Mouse (Mus musculus) embryonic facial prominence, embryonic 13.5 days (tissue): ENCODE measurements around the gene Vwa8. TPM values are rescaled to one million over a fixed set of nuclear protein-coding genes. Genes with fewer than 3 reads are reported as not detected.
"Not testable (repeated sequence)": the region's sequence is repeated elsewhere in the genome, so short reads cannot be mapped to it uniquely, and the experiment has no call there.

Experiments
- ATAC-seq: fragments of 200-750 bp; cut with Nextera tagmentation; 2 replicates; pipeline ENCODE4 v1.8.0; 2017; ENCODE audit warnings: low read depth; ENCODE audit not compliant: insufficient number of reproducible peaks, insufficient read depth, low FRiP score, low TSS enrichment
- H3K27ac ChIP-seq: fragments of 300-500 bp; sonication (generic); 2 replicates; pipeline ENCODE4 v1.5.1; 2015; ENCODE audit warnings: moderate library complexity, mild to moderate bottlenecking, inconsistent platforms
- H3K27me3 ChIP-seq: fragments of 300-500 bp; sonication (generic); 2 replicates; pipeline ENCODE4 v1.6.1; 2015; ENCODE audit warnings: mild to moderate bottlenecking, inconsistent platforms
- H3K36me3 ChIP-seq: fragments of 300-500 bp; sonication (generic); 2 replicates; pipeline ENCODE4 v1.6.1; 2015; ENCODE audit warnings: mild to moderate bottlenecking, inconsistent platforms
- H3K4me1 ChIP-seq: fragments of 300-500 bp; sonication (generic); 2 replicates; pipeline ENCODE4 v1.6.1; 2015; ENCODE audit warnings: inconsistent platforms
- H3K4me2 ChIP-seq: fragments of 300-500 bp; sonication (generic); 2 replicates; pipeline ENCODE4 v1.6.1; 2015; ENCODE audit warnings: moderate library complexity, mild to moderate bottlenecking, inconsistent platforms
- H3K4me3 ChIP-seq: fragments of 300-500 bp; sonication (generic); 2 replicates; pipeline ENCODE4 v1.5.1; 2015; ENCODE audit warnings: mild to moderate bottlenecking, inconsistent platforms
- H3K9ac ChIP-seq: fragments of 300-500 bp; sonication (generic); 2 replicates; pipeline ENCODE4 v1.6.1; 2015; ENCODE audit warnings: mild to moderate bottlenecking, inconsistent platforms
- H3K9me3 ChIP-seq: fragments of 300-500 bp; sonication (generic); 2 replicates; pipeline ENCODE4 v1.6.1; 2016; ENCODE audit warnings: inconsistent platforms
- WGBS: fragments of 180-500 bp; shearing (Covaris S2); methylation state at CpG from one replicate; pipeline ENCODE4 v1.1.7; 2015; ENCODE audit warnings: mixed read lengths; 5-methylcytosine and 5-hydroxymethylcytosine counted together
- polyA plus RNA-seq: library from polyadenylated mRNA; unstranded; fragments of >200 nt; fragmentation: Nextera tagmentation; extraction: Ambion mirVana; gene quantifications from 2 replicates; pipeline ENCODE4 v1.2.1, GENCODE M21; 2015

Gene Vwa8
- polyA plus RNA-seq, 1 experiment from 2014 or later: 10.4 TPM

DNA sequence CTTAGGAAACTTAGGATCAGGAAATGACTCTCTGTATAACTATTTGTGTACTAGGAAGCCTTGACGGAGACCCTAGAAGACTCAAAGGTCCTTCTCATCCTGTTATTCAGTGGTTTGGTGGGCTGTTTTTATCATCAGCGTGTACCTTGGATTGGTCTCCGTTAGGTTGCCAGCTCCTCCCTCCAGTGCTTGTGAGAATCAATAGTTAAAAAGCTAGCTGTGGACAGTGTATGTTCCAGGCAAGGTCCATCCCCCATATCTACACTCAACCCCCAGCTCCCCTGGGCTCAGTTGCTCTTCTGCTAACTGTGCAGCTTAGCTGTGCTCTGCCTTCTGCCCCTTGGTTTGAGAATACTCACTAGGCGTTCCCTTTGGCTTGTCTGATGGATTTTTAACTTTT lies 143.6 kb downstream of the Vwa8 start:
- Histone ChIP-seq H3K4me2 (no peak overlapping the region), H3K36me3 (no peaks in the 10 kb centered on the region), H3K27ac (no peak overlapping the region), H3K4me3 (no peak overlapping the region), H3K9me3 (no peaks in the 10 kb centered on the region), H3K9ac (no peak overlapping the region), H3K27me3 (no peaks in the 10 kb centered on the region), H3K4me1 (peaks cover 3% of the 10 kb centered on the region; the same call in 1 of the 2 replicates)
- no peak for ATAC-seq
- WGBS: 75% methylated on average over 4 of the region's 4 CpGs

DNA sequence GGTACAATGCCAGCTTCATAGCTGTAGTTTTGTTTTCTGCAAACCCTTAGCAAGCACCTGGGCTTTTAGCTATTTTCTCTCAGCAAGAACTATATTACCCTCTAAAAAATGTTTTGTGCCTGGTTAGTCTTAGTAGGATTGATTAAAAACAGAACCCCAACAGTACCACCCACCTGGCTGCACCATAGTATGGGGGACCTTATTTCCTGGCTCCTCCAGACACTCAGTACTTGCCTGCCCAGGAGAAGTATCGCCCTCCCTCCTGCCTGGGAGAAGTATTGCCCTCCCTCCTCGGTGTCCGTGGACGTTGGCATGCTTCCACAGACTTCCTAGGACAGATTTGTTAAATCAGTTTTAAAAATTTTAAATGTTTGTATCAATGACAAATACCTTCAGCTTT lies 144.7 kb downstream of the Vwa8 start:
- H3K4me2 ChIP-seq: no peak overlapping the region
- peaks cover 3% of the 10 kb centered on the region; the same call in 1 of the 2 replicates for H3K4me1 ChIP-seq
- ATAC-seq: no peak
- no peaks in the 10 kb centered on the region for H3K36me3 ChIP-seq
- WGBS: 46% methylated on average over 4 of the region's 4 CpGs
- no peaks in the 10 kb centered on the region for H3K9me3 ChIP-seq
- no peak overlapping the region for H3K27ac ChIP-seq
- no peak overlapping the region for H3K4me3 ChIP-seq
- no peak overlapping the region for H3K9ac ChIP-seq
- no peaks in the 10 kb centered on the region for H3K27me3 ChIP-seq

GRCm38 (mm10) chr14:78996359-78996758 lies 147.5 kb downstream of the Vwa8 start:
- ATAC-seq: no peak
- Histone ChIP-seq H3K9ac (no peak overlapping the region), H3K9me3 (no peaks in the 10 kb centered on the region), H3K36me3 (no peaks in the 10 kb centered on the region), H3K4me3 (no peak overlapping the region), H3K27me3 (no peaks in the 10 kb centered on the region), H3K4me1 (0 out of 2 replicates have a peak, but pooled peaks cover 3% of the 10 kb centered on the region), H3K4me2 (no peak overlapping the region), H3K27ac (no peak overlapping the region)
- 95% methylated on average over 2 of the region's 2 CpGs for WGBS

GRCm38 (mm10) chr14:79003576-79003975 lies 154.7 kb downstream of the Vwa8 start:
- WGBS: 75% methylated on average over 1 of the region's 1 CpGs
- Histone ChIP-seq H3K27ac (no peak overlapping the region), H3K9me3 (no peaks in the 10 kb centered on the region), H3K4me1 (no peaks in the 10 kb centered on the region), H3K4me2 (no peak overlapping the region), H3K4me3 (no peak overlapping the region), H3K9ac (no peak overlapping the region), H3K27me3 (no peaks in the 10 kb centered on the region), H3K36me3 (no peaks in the 10 kb centered on the region)
- ATAC-seq: no peak

DNA sequence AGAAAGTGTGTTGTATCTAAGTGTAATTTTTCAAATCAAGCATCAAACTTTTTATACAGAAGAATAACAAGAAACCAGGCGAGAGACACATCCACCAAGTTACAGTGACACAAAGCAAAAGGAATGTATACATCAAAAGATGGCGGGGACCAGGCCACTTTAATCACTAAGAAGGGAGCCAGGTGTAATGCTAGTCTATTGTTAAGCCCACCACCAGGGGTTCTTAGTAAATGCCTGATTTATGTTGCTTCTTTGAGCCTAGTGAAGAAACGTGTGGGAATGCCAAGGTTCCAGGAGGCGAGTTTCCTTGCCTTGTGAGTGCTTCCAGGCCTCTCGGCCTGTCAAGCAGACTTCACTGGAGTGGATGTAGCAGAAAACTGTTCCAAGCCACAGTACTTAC lies 168.9 kb downstream of the Vwa8 start:
- not testable (repeated sequence) for H3K4me2 ChIP-seq, H3K27ac ChIP-seq, ATAC-seq, H3K4me1 ChIP-seq, H3K4me3 ChIP-seq, H3K9me3 ChIP-seq, H3K27me3 ChIP-seq, H3K9ac ChIP-seq, H3K36me3 ChIP-seq
- 80% methylated on average over 5 of the region's 5 CpGs for WGBS

DNA sequence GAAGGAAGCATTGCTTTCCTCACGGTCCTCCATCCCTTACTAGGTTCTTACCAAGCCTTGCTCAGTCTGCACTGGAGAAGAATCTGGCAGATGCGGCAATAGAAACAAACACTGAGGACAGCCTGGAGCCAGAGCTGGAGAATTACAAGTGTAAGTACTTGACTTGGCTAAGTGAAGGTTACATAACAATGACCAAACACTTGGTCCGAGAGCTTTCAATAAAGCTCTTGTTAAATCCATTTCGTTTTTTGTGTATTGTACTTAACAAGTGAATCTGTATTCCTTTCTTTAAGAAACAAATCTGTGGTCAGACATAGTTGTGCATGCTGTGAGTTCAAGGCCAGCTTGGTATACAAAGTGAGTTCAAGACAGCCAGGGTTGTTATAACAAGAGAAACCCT lies 169.7 kb downstream of the Vwa8 start:
- no peak overlapping the region for H3K4me2 ChIP-seq
- no peaks in the 10 kb centered on the region for H3K9me3 ChIP-seq
- H3K27me3 ChIP-seq: no peaks in the 10 kb centered on the region
- no peaks in the 10 kb centered on the region for H3K36me3 ChIP-seq
- no peak for ATAC-seq
- H3K4me1 ChIP-seq: no peaks in the 10 kb centered on the region
- H3K9ac ChIP-seq: no peak overlapping the region
- H3K27ac ChIP-seq: no peak overlapping the region
- H3K4me3 ChIP-seq: no peak overlapping the region
- WGBS: 83% methylated on average over 4 of the region's 4 CpGs

DNA sequence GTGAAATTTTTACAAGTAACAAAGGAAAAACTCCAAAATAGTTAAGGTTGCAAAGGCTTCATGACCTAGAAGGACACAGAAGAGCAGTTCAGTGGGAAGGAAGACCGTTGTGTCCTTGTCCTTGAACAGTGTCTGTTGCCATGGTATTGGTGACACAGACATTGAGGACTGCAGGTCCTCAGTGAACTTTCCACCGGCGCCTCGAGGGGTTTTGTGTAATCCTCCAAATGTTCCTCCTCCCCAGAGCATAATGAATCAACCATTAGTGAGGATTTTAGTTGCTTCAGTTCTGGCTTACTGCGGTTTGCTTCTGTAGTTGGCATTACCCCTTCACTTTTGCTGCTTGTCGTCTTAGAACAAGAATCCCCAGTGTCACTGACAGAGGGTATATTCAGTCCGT lies 172.9 kb downstream of the Vwa8 start:
- 69% methylated on average over 7 of the region's 7 CpGs for WGBS
- H3K4me2 ChIP-seq: no peak overlapping the region
- no peak for ATAC-seq

DNA sequence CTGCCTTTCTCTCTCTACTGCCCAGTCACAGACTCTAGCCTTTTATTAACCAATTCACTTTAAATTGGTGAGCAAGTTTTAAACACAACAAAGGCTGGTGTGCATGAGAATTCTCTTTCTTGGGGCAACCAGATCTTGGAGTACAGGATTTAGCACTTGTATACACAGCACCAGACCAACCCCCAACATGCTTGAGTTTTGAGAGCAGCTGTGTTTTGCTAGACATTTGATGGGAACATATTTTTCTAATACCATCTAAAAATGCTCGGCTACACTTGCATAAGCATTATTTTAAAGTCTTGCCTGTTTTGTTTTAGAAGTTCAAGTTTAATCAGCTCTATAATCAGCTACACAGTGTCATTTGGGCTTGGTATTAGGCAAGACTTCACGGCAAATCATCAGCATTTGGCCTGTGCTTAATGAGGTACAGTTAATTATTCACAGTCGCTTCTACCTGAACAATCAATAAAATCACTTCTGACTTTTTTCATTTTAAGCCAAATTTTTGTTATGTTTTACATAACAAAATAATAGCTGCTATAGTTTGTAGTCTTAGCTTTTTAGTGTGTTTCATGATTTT lies 180.2 kb downstream of the Vwa8 start:
- no peak for ATAC-seq
- H3K9ac ChIP-seq: no peak overlapping the region

More for the DNA sequence above, 172.9 kb downstream of the Vwa8 start:
- Histone ChIP-seq H3K9ac (no peak overlapping the region), H3K9me3 (no peaks in the 10 kb centered on the region), H3K4me3 (no peak overlapping the region), H3K4me1 (no peaks in the 10 kb centered on the region), H3K27ac (no peak overlapping the region), H3K36me3 (no peaks in the 10 kb centered on the region), H3K27me3 (no peaks in the 10 kb centered on the region)

GRCm38 (mm10) chr14:79030715-79031114 lies 181.9 kb downstream of the Vwa8 start:
- no peak overlapping the region for H3K27ac ChIP-seq
- H3K9ac ChIP-seq: no peak overlapping the region
- H3K9me3 ChIP-seq: no peaks in the 10 kb centered on the region
- no peaks in the 10 kb centered on the region for H3K27me3 ChIP-seq
- ATAC-seq: no peak
- WGBS: 89% methylated on average over 3 of the region's 3 CpGs
- peaks cover 29% of the 10 kb centered on the region for H3K4me1 ChIP-seq
- no peak overlapping the region for H3K4me3 ChIP-seq
- H3K4me2 ChIP-seq: no peak overlapping the region
- no peaks in the 10 kb centered on the region for H3K36me3 ChIP-seq

More for the DNA sequence above, 180.2 kb downstream of the Vwa8 start:
- Histone ChIP-seq H3K36me3 (no peaks in the 10 kb centered on the region), H3K4me1 (peaks cover 21% of the 10 kb centered on the region), H3K4me3 (no peak overlapping the region), H3K4me2 (no peak overlapping the region; the same call in 1 of the 2 replicates), H3K27ac (peak overlapping the region; percentile 7; the same call in 1 of the 2 replicates), H3K9me3 (no peaks in the 10 kb centered on the region), H3K27me3 (no peaks in the 10 kb centered on the region)
- 43% methylated on average over 3 of the region's 3 CpGs for WGBS

DNA sequence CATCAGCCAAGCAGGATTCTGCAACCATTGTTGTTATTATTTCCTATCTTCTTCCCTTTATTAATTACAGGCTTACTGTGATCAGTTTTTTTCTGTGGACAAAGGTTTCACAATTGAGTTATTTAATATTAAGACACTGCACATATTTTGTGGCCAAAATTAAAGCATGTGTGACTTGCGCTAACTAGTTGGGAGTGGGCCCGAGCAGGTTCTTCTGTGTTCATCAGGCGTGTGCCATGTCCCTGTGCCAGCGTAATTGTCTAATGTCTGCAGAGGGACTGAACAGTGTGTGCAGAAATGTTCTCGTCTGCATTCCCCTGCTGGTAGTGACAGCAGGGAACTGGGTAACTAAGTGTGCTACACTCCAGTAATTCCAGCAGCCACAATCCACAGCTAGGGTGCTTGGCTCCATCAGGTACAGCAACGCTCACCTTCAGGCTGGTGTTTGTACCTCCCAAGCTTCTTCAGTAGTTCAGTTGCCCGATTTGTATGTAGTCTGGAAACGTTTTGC lies 182.4 kb downstream of the Vwa8 start:
- Histone ChIP-seq H3K27ac (no peak overlapping the region), H3K9me3 (no peaks in the 10 kb centered on the region), H3K9ac (no peak overlapping the region), H3K4me3 (no peak overlapping the region), H3K4me1 (peaks cover 29% of the 10 kb centered on the region), H3K4me2 (no peak overlapping the region), H3K27me3 (no peaks in the 10 kb centered on the region), H3K36me3 (no peaks in the 10 kb centered on the region)
- WGBS: 89% methylated on average over 8 of the region's 8 CpGs
- no peak for ATAC-seq

DNA sequence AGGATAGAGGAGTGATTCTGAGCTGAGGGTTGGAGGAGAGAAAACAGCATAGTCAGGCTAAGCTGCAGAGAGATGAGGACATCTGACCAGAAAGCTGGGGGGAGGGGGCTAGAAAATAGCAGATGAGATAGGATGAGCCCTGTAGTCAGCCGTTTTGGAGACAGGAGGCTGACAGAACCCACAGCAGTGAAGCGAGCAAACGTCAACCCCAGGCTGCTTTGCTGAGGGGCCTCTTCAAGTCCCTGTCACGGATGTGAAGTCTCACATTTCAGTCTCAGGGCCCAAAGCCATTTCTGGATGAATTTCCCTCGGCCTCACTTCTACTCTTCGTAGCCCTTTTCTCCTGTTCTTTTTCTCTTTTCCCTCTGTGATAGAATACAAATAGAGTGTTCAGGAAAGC lies 184.5 kb downstream of the Vwa8 start:
- 20% methylated on average over 6 of the region's 6 CpGs for WGBS
- Histone ChIP-seq H3K9me3 (no peaks in the 10 kb centered on the region), H3K9ac (no peak overlapping the region), H3K4me1 (peaks cover 24% of the 10 kb centered on the region), H3K4me3 (no peak overlapping the region), H3K4me2 (no peak overlapping the region), H3K27ac (0 out of 2 replicates have a peak overlapping the region, but pooled peaks have one; percentile 16), H3K36me3 (no peaks in the 10 kb centered on the region), H3K27me3 (no peaks in the 10 kb centered on the region)
- ATAC-seq: no peak

GRCm38 (mm10) chr14:79034511-79034913 lies 185.7 kb downstream of the Vwa8 start:
- ATAC-seq: no peak
- H3K4me1 ChIP-seq: peaks cover 19% of the 10 kb centered on the region
- no peaks in the 10 kb centered on the region for H3K9me3 ChIP-seq
- H3K27ac ChIP-seq: no peak overlapping the region
- no peaks in the 10 kb centered on the region for H3K27me3 ChIP-seq
- H3K9ac ChIP-seq: no peak overlapping the region
- 50% methylated on average over 9 of the region's 9 CpGs for WGBS
- no peak overlapping the region for H3K4me2 ChIP-seq
- H3K4me3 ChIP-seq: no peak overlapping the region
- no peaks in the 10 kb centered on the region for H3K36me3 ChIP-seq
